Mouse (Mus musculus): ENCODE data around the gene Mknk2. TPM values are rescaled to one million over a fixed set of nuclear protein-coding genes. Genes with fewer than 3 reads are reported as not detected.

Gene Mknk2
- total RNA-seq, 1 experiment from 2014 or later: 105 TPM

GRCm38 (mm10) chr10:80694159-80694938 is 16.4 kb upstream of the Mknk2 start:
- no peak for ATAC-seq (ENCODE audit: extremely low read depth, insufficient number of reproducible peaks, low FRiP score, poor library complexity, severe bottlenecking)

GRCm38 (mm10) chr10:80693401-80694045 is 15.6 kb upstream of the Mknk2 start:
- ATAC-seq (ENCODE audit: extremely low read depth, insufficient number of reproducible peaks, low FRiP score, poor library complexity, severe bottlenecking): no peak

GRCm38 (mm10) chr10:80692249-80693165 is 14.6 kb upstream of the Mknk2 start:
- ATAC-seq (ENCODE audit: extremely low read depth, insufficient number of reproducible peaks, low FRiP score, poor library complexity, severe bottlenecking): peak; percentile 52

GRCm38 (mm10) chr10:80687850-80688249 is 9.9 kb upstream of the Mknk2 start:
- peak; percentile 48 for ATAC-seq (ENCODE audit: extremely low read depth, insufficient number of reproducible peaks, low FRiP score, poor library complexity, severe bottlenecking)

GRCm38 (mm10) chr10:80686617-80687016 is 8.7 kb upstream of the Mknk2 start:
- no peak for ATAC-seq (ENCODE audit: extremely low read depth, insufficient number of reproducible peaks, low FRiP score, poor library complexity, severe bottlenecking)

- ATAC-seq (ENCODE audit: extremely low read depth, insufficient number of reproducible peaks, low FRiP score, poor library complexity, severe bottlenecking): no peak
Measured at GRCm38 (mm10) chr10:80684984-80685383, 7.1 kb upstream of the Mknk2 start.

GRCm38 (mm10) chr10:80684214-80684613 is 6.3 kb upstream of the Mknk2 start:
- ATAC-seq (ENCODE audit: extremely low read depth, insufficient number of reproducible peaks, low FRiP score, poor library complexity, severe bottlenecking): peak; percentile 71

- ATAC-seq (ENCODE audit: extremely low read depth, insufficient number of reproducible peaks, low FRiP score, poor library complexity, severe bottlenecking): no peak
Measured at GRCm38 (mm10) chr10:80683647-80684046, 5.7 kb upstream of the Mknk2 start.

- peak; percentile 50 for ATAC-seq (ENCODE audit: extremely low read depth, insufficient number of reproducible peaks, low FRiP score, poor library complexity, severe bottlenecking)
Measured at GRCm38 (mm10) chr10:80682003-80682402, 4.1 kb upstream of the Mknk2 start.

GRCm38 (mm10) chr10:80680260-80680696 is 2.4 kb upstream of the Mknk2 start:
- ATAC-seq (ENCODE audit: extremely low read depth, insufficient number of reproducible peaks, low FRiP score, poor library complexity, severe bottlenecking): no peak

GRCm38 (mm10) chr10:80679556-80680259 is 1.8 kb upstream of the Mknk2 start:
- ATAC-seq (ENCODE audit: extremely low read depth, insufficient number of reproducible peaks, low FRiP score, poor library complexity, severe bottlenecking): no peak

- no peak for ATAC-seq (ENCODE audit: extremely low read depth, insufficient number of reproducible peaks, low FRiP score, poor library complexity, severe bottlenecking)
Measured at GRCm38 (mm10) chr10:80678601-80679377, 877 bp upstream of the Mknk2 start.

GRCm38 (mm10) chr10:80677128-80677875 is 610 bp downstream of the Mknk2 start:
- no peak for ATAC-seq (ENCODE audit: extremely low read depth, insufficient number of reproducible peaks, low FRiP score, poor library complexity, severe bottlenecking)

GRCm38 (mm10) chr10:80676198-80676928 is 1.5 kb downstream of the Mknk2 start:
- peak; percentile 66 for ATAC-seq (ENCODE audit: extremely low read depth, insufficient number of reproducible peaks, low FRiP score, poor library complexity, severe bottlenecking)

- no peak; the same call in 1 of the 2 replicates for ATAC-seq (ENCODE audit: extremely low read depth, insufficient number of reproducible peaks, low FRiP score, poor library complexity, severe bottlenecking)
Measured at GRCm38 (mm10) chr10:80675405-80676197, 2.3 kb downstream of the Mknk2 start.

GRCm38 (mm10) chr10:80674851-80675404 is 3.0 kb downstream of the Mknk2 start:
- no peak for ATAC-seq (ENCODE audit: extremely low read depth, insufficient number of reproducible peaks, low FRiP score, poor library complexity, severe bottlenecking)
